Mouse (Mus musculus) effector memory CD4-positive, alpha-beta T cell, adult 5 months (primary cell): Measurements from ENCODE around the gene Diablo. TPM values are rescaled to one million over a fixed set of nuclear protein-coding genes. Genes with fewer than 3 reads are reported as not detected.

Source experiments
- polyA plus RNA-seq: library from polyadenylated mRNA; unstranded; fragments of 100-300 nt; shearing (Covaris generic); gene quantifications from one replicate; pipeline ENCODE4 v1.2.1, GENCODE M21; 2017

The Diablo gene
- 78.2 TPM for polyA plus RNA-seq

DNA sequence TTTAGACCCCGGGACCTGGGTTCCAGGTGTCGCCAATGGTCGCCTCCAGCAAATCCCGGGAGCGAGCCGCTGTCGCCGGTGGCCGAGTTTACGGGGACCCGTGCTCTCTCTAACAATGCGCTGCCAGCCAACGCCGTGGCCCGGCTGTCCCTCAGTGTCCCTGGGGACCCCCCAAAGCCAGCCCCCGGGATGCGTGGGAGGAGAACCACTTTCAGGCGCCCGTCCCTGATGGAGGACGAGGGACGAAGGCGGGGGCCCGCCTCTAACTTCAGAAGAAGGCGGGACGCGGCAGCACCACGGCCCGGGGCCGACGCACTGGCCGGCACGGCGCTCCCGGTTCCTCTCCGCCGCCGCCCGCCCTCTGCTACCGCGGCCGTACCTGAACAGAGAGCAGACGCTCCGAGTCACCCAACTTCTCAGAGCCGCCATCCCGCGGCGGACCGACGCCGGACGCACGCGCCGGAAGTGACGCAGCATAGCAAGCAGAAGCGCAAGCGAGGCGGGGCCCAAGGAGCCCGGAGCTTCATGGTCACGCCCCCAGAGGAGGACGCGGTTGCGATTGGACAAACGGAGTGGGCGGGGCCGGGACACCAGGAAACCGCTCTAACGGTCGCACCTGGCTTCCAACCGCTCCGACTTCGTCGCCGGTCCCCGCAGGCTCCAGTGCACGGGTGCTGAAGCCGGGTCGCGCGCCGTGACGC is at the start of gene Diablo:
Diablo (minus strand) TSS at position 485 of the 701 bp plus-strand sequence.

DNA sequence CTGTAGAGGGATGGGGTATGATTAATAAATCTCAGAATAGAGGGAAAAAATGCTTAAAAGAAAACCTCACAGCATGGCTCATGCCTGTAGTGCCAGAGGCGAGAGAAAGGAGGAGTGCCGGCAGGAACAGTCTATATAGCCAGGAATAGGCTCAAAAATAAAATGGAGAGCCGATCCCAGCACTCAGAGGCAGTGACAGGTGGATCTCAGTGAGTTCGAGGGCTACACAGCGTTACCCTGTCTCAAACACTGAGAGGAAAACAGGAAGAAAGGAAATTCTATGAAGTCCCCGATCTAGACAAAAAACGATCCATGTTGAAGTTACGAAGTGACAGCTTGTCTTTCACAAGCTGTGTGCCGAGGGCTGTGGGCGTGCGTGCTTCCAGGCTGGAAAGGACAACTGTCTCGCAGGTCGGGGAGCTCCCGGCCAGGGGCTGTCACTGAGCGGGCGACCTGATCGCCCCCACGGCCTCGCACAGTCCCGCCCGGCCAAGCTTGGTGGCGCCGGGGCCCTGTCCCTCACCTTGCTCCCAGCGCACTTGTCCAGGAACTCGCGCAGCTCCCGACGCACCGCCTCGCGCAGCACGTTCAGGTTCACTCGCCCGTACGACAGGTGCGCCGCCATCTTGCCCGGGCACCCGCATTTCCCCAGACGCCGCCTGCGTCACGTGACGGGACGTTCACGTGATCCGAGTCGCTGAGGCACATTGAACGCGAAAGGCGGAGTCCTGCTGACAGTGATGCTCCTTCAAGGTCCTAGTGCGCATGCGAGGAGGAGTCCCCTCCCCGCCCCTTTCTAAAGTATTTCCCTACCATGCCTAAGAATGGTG is 48.6 kb upstream of the Diablo start, which contains the start of gene Vps33a:
Vps33a (minus strand) TSS at position 682 of the 830 bp plus-strand sequence.

DNA sequence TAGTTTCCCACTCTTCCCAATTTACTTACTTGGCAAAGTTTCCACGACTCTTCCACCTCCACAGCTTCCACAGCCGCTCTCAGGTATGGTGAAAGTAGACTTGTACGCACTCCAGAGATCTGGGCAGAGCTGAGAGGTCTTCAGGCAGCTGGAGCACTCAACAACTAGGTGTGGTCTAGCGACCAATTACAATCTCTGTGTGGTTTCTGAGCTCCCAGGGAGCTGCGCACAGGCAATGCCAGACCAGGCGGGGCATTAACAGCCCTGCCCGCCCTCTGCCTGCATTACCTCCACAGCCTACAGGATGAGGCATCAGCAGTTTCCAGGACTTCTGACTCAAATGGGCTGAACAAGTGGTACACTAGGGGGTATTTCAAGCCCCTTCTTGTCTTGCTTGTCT is 1.3 kb upstream of the Diablo start, which contains the start of gene Gm49027:
Gm49027 (minus strand) TSS at position 208 of the 400 bp plus-strand sequence.

DNA sequence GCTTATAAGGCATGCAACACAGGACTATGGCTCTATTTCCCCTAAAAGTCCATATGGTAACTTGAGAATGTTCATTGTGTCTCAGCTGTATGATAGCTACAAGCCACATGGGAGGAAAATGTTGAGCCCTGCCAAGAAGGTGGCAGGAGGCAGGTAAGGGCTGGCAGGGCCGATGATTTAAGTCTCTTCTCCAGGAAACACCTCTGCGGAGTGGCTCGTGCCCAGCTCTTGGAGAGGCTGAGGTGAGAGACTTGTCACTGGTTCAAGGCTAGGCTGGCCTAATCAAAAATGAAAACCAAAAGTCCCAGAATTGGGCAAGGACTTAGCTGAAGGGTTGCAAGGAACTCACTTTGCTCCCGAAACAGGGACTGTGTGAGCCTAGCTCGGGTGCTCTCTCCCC is 13.8 kb downstream of the Diablo start, which contains the start of gene B3gnt4:
B3gnt4 (plus strand) TSS at position 301 of the 400 bp plus-strand sequence.

GRCm38 (mm10) chr5:123489112-123489785 is 34.7 kb downstream of the Diablo start, which contains the start of the genes Lrrc43 and Il31:
Gene Lrrc43 (plus strand): TSS chr5:123489305.
Gene Il31 (minus strand): TSS chr5:123489489.

Other genes starting within 250 kb of the Diablo start
- 6.4 TPM for gene Bcl7a, start 180.3 kb downstream of the Diablo start, polyA plus RNA-seq
- gene Mlxip, start 129.4 kb downstream of the Diablo start, polyA plus RNA-seq, result 64.8 TPM
- not detected for gene Lrrc43, start 34.9 kb downstream of the Diablo start, polyA plus RNA-seq
- gene Il31, start 34.7 kb downstream of the Diablo start, polyA plus RNA-seq, result not detected
- gene B3gnt4, start 13.7 kb downstream of the Diablo start, polyA plus RNA-seq, result not detected
- gene Gm49027, start 1.3 kb upstream of the Diablo start, polyA plus RNA-seq, result not detected
- 39.1 TPM for gene Vps33a, start 48.9 kb upstream of the Diablo start, polyA plus RNA-seq
- gene Clip1, start 160.4 kb upstream of the Diablo start, polyA plus RNA-seq, result 166 TPM
- gene Zcchc8, start 196.9 kb upstream of the Diablo start, polyA plus RNA-seq, result 70.6 TPM
- gene Rsrc2, start 225.2 kb upstream of the Diablo start, polyA plus RNA-seq, result 282 TPM
- 5.3 TPM for gene Kntc1, start 225.5 kb upstream of the Diablo start, polyA plus RNA-seq